ENCODE assay signal across 23 mouse cellular contexts in the genomic region with DNA sequence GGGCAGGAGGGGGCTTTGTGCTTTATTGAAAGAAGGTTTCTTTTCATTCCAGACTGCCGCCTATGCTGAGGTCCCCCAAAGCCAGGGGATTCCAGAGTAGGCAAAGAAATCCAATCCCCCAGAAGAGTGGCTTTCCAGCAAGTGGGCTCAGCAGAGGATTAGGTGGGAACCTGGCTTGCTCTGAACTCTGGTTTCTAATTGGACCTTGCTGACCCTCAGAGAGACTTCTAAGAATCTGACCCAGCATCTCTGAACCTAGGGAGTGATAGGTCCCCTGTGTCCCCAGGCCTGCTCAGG. TPM values are rescaled to one million over a fixed set of nuclear protein-coding genes. Genes with fewer than 3 reads are reported as not detected.
A peak's percentile ranks its signal among the peaks of the same experiment; 100 is the strongest.
DNase-seq lines count a peak whose midpoint lies in the region; ATAC-seq and TF ChIP-seq lines count a peak whose summit lies in the region.
"Had no signal": no experiment of that assay in that cellular context is flagged by ENCODE, and none has a peak within 500 bp of the region (broad histone marks: within the 10 kb centered on the region; RNA-seq: fewer than 3 reads in every experiment).

No protein-coding gene starts in this region.

- intact Hi-C loops in heart, postnatal 25 days (cut with DNase I): no loop called here

- TF ChIP-seq POLR2A in limb, embryonic 14.5 days (IDR thresholded peaks at IDR 0.05; ENCODE audit: borderline replicate concordance, extremely low read depth, insufficient read depth, insufficient read length): no peak

- 0% methylated on average over 1 of the region's 1 CpGs for WGBS in hindbrain, embryonic 11.5 days
- 16% methylated on average over 1 of the region's 1 CpGs for WGBS in hindbrain, embryonic 16.5 days
- 4% methylated on average over 1 of the region's 1 CpGs for WGBS in forebrain, embryonic 15.5 days
- WGBS in limb, embryonic 14.5 days: 0% methylated on average over 1 of the region's 1 CpGs

- no peaks in the 10 kb centered on the region for H3K36me3 ChIP-seq in hindbrain, embryonic 11.5 days (ENCODE audit: control insufficient read depth, insufficient read depth, low read length)
- H3K36me3 ChIP-seq in hindbrain, embryonic 16.5 days (ENCODE audit: control insufficient read depth, insufficient read depth, low read length): no peaks in the 10 kb centered on the region
- H3K36me3 ChIP-seq in forebrain, embryonic 15.5 days: no peaks in the 10 kb centered on the region
- no peaks in the 10 kb centered on the region for H3K36me3 ChIP-seq in limb, embryonic 14.5 days (ENCODE audit: control insufficient read depth, insufficient read depth, low read length)
- H3K36me3 ChIP-seq: G1E; neural tube, embryonic 12.5 days had no signal

- H3K9ac ChIP-seq in hindbrain, embryonic 11.5 days (ENCODE audit: low read depth, low read length): no peak overlapping the region
- H3K9ac ChIP-seq in hindbrain, embryonic 16.5 days (ENCODE audit: low read depth, low read length): no peak overlapping the region
- H3K9ac ChIP-seq in forebrain, embryonic 15.5 days (replicated peaks): peak overlapping the region; percentile 3; the same call in 1 of the 2 replicates
- H3K9ac ChIP-seq in limb, embryonic 14.5 days (ENCODE audit: low read depth, low read length, severe bottlenecking): no peak overlapping the region
- H3K9ac ChIP-seq: liver, postnatal 0 days; neural tube, embryonic 12.5 days had no signal

- ATAC-seq in hindbrain, embryonic 11.5 days (ENCODE audit: low FRiP score): no peak
- ATAC-seq in hindbrain, embryonic 16.5 days: no peak
- ATAC-seq in forebrain, embryonic 15.5 days (replicated peaks): no peak
- no peak; the same call in 1 of the 2 replicates for ATAC-seq in limb, embryonic 14.5 days (ENCODE audit: low FRiP score, low read depth)
- ATAC-seq: liver, postnatal 0 days had no signal

- H3K4me2 ChIP-seq in hindbrain, embryonic 11.5 days (replicated peaks; ENCODE audit: low read depth, low read length): no peak overlapping the region
- H3K4me2 ChIP-seq in hindbrain, embryonic 16.5 days (ENCODE audit: low read length): no peak overlapping the region
- H3K4me2 ChIP-seq in forebrain, embryonic 15.5 days (replicated peaks): no peak overlapping the region
- no peak overlapping the region for H3K4me2 ChIP-seq in limb, embryonic 14.5 days (replicated peaks; ENCODE audit: low read depth, low read length, severe bottlenecking)
- H3K4me2 ChIP-seq: heart, embryonic 11.5 days; neural tube, embryonic 12.5 days had no signal

- no peak for DNase-seq in hindbrain, embryonic 11.5 days (ENCODE audit: low spot score)
- no peak for DNase-seq in limb, embryonic 14.5 days (ENCODE audit: low spot score)
- no peak for DNase-seq in heart, postnatal 25 days (ENCODE audit: low spot score)
- no peak for DNase-seq in adrenal gland, adult (ENCODE audit: inconsistent age in 2 of 2, low spot score in 1 of 2)
- no peak for DNase-seq in urinary bladder, postnatal 14 days (ENCODE audit: low spot score)
- DNase-seq in heart, adult 11 months: no peak
- DNase-seq: adrenal gland, adult 8-10 months; B cell, adult 2 months; cerebellum, adult 8-10 months; gastrocnemius, postnatal 25 days; heart, postnatal 4 days; kidney, adult 11 months; kidney, postnatal 14 days; left cerebral cortex, postnatal 4 days; liver, postnatal 0 days; lung, postnatal 36 days; right cerebral cortex, postnatal 25 days had no signal

- H3K4me3 ChIP-seq in hindbrain, embryonic 11.5 days (ENCODE audit: low read depth, low read length): no peak overlapping the region
- no peak overlapping the region for H3K4me3 ChIP-seq in hindbrain, embryonic 16.5 days (ENCODE audit: low read length)
- H3K4me3 ChIP-seq in forebrain, embryonic 15.5 days: no peak overlapping the region
- H3K4me3 ChIP-seq in limb, embryonic 14.5 days (replicated peaks; ENCODE audit: low read length): no peak overlapping the region
- H3K4me3 ChIP-seq: neural tube, embryonic 12.5 days had no signal

- peak overlapping the region; percentile 54 for H3K27ac ChIP-seq in hindbrain, embryonic 11.5 days (ENCODE audit: low read depth, low read length)
- H3K27ac ChIP-seq in hindbrain, embryonic 16.5 days (ENCODE audit: low read depth, low read length): no peak overlapping the region
- H3K27ac ChIP-seq in forebrain, embryonic 15.5 days (replicated peaks): peak overlapping the region; percentile 47
- peak overlapping the region; percentile 39; the same call in 1 of the 2 replicates for H3K27ac ChIP-seq in limb, embryonic 14.5 days (replicated peaks; ENCODE audit: low read depth, low read length)
- H3K27ac ChIP-seq: neural tube, embryonic 12.5 days had no signal

- no peaks in the 10 kb centered on the region for H3K27me3 ChIP-seq in hindbrain, embryonic 11.5 days (ENCODE audit: control insufficient read depth, insufficient read depth, low read length)
- 0 out of 2 replicates have a peak, but pooled peaks cover 3% of the 10 kb centered on the region for H3K27me3 ChIP-seq in hindbrain, embryonic 16.5 days (replicated peaks; ENCODE audit: control insufficient read depth, insufficient read depth, low read length)
- H3K27me3 ChIP-seq in forebrain, embryonic 15.5 days: no peaks in the 10 kb centered on the region
- H3K27me3 ChIP-seq in limb, embryonic 14.5 days (ENCODE audit: control insufficient read depth, insufficient read depth, low read length): no peaks in the 10 kb centered on the region
- H3K27me3 ChIP-seq: neural tube, embryonic 12.5 days had no signal

- H3K4me1 ChIP-seq in hindbrain, embryonic 11.5 days (replicated peaks; ENCODE audit: control insufficient read depth, insufficient read depth, low read length): peaks cover 16% of the 10 kb centered on the region
- H3K4me1 ChIP-seq in hindbrain, embryonic 16.5 days (ENCODE audit: control insufficient read depth, insufficient read depth, low read depth, low read length): peaks cover 10% of the 10 kb centered on the region
- H3K4me1 ChIP-seq in forebrain, embryonic 15.5 days: peaks cover 33% of the 10 kb centered on the region
- peaks cover 13% of the 10 kb centered on the region for H3K4me1 ChIP-seq in limb, embryonic 14.5 days (ENCODE audit: control insufficient read depth, insufficient read depth, low read length)

- H3K9me3 ChIP-seq in hindbrain, embryonic 11.5 days (ENCODE audit: control insufficient read depth, low read length): no peaks in the 10 kb centered on the region
- H3K9me3 ChIP-seq in hindbrain, embryonic 16.5 days (ENCODE audit: control insufficient read depth, low read length): 0 out of 2 replicates have a peak, but pooled peaks cover 2% of the 10 kb centered on the region
- H3K9me3 ChIP-seq in forebrain, embryonic 15.5 days: no peaks in the 10 kb centered on the region
- no peaks in the 10 kb centered on the region for H3K9me3 ChIP-seq in limb, embryonic 14.5 days (ENCODE audit: control insufficient read depth, low read length)
- H3K9me3 ChIP-seq: G1E had no signal

RNA-seq across cellular contexts. Expression of gene Gm11733, which starts 8.0 kb away (rescaled TPM):
- not detected in 2 replicates for polyA plus RNA-seq in hindbrain, embryonic 11.5 days (2014; fragmentation: Nextera tagmentation; extraction: Ambion mirVana)
- 0.06 TPM in 2 replicates for polyA plus RNA-seq in hindbrain, embryonic 16.5 days (2015; fragmentation: Nextera tagmentation; extraction: Ambion mirVana)
- 0.28 TPM in 1 of 2 replicates, not detected in the other for polyA plus RNA-seq in forebrain, embryonic 15.5 days (2015; fragmentation: Nextera tagmentation; extraction: Ambion mirVana)
- polyA plus RNA-seq in limb, embryonic 14.5 days (2012; rRNA removed): not detected in 2 replicates
- 0.08 TPM in 1 of 2 replicates, not detected in the other for polyA plus RNA-seq in limb, embryonic 14.5 days (2014; fragmentation: Nextera tagmentation; extraction: Ambion mirVana)
- total RNA-seq in heart, postnatal 25 days (2021): not detected
- total RNA-seq: adrenal gland, adult 8-10 months; gastrocnemius, postnatal 25 days; heart, postnatal 4 days; left cerebral cortex, postnatal 4 days had no signal
- polyA plus RNA-seq: G1E; liver, postnatal 0 days; neural tube, embryonic 12.5 days; testis, adult 2 months had no signal
